Mouse (Mus musculus) forebrain, embryonic 12.5 days (tissue): ENCODE results near the gene Syt6. TPM values are rescaled to one million over a fixed set of nuclear protein-coding genes. Genes with fewer than 3 reads are reported as not detected.

ENCODE experiments used
- ATAC-seq: fragments of 200-750 bp; cut with Nextera tagmentation; 2 replicates; pipeline ENCODE4 v1.8.0; 2017; ENCODE audit warnings: moderate TSS enrichment; ENCODE audit not compliant: low FRiP score
- H3K27ac ChIP-seq: fragments of 300-500 bp; sonication (generic); 2 replicates; pipeline ENCODE4 v1.5.1; 2016; ENCODE audit warnings: mild to moderate bottlenecking
- H3K27me3 ChIP-seq: fragments of 300-500 bp; sonication (generic); 2 replicates; pipeline ENCODE4 v1.6.1; 2016; ENCODE audit warnings: mild to moderate bottlenecking
- H3K36me3 ChIP-seq: fragments of 300-500 bp; sonication (generic); replicated peaks from 2 replicates; pipeline ENCODE4 v1.6.1; 2016; ENCODE audit warnings: mild to moderate bottlenecking
- H3K4me1 ChIP-seq: fragments of 300-500 bp; sonication (generic); 2 replicates; pipeline ENCODE4 v1.6.1; 2016
- H3K4me2 ChIP-seq: fragments of 300-500 bp; sonication (generic); 2 replicates; pipeline ENCODE4 v1.6.1; 2016; ENCODE audit warnings: mild to moderate bottlenecking, moderate library complexity
- H3K4me3 ChIP-seq: fragments of 300-500 bp; sonication (generic); replicated peaks from 2 replicates; pipeline ENCODE4 v1.5.1; 2016; ENCODE audit warnings: mild to moderate bottlenecking
- H3K9ac ChIP-seq: fragments of 300-500 bp; sonication (generic); 2 replicates; pipeline ENCODE4 v1.6.1; 2016; ENCODE audit warnings: mild to moderate bottlenecking
- H3K9me3 ChIP-seq: fragments of 300-500 bp; sonication (generic); 2 replicates; pipeline ENCODE4 v1.6.1; 2016
- WGBS: fragments of 180-500 bp; shearing (Covaris S2); methylation state at CpG from one replicate; pipeline ENCODE4 v1.1.7; 2016; 5-methylcytosine and 5-hydroxymethylcytosine counted together
- polyA plus RNA-seq: library from polyadenylated mRNA; unstranded; fragments of >200 nt; fragmentation: Nextera tagmentation; extraction: Ambion mirVana; gene quantifications from 2 replicates; pipeline ENCODE4 v1.2.1, GENCODE M21; 2016

The Syt6 gene
- 4.8 and 5.1 TPM in 2 replicates for polyA plus RNA-seq

DNA sequence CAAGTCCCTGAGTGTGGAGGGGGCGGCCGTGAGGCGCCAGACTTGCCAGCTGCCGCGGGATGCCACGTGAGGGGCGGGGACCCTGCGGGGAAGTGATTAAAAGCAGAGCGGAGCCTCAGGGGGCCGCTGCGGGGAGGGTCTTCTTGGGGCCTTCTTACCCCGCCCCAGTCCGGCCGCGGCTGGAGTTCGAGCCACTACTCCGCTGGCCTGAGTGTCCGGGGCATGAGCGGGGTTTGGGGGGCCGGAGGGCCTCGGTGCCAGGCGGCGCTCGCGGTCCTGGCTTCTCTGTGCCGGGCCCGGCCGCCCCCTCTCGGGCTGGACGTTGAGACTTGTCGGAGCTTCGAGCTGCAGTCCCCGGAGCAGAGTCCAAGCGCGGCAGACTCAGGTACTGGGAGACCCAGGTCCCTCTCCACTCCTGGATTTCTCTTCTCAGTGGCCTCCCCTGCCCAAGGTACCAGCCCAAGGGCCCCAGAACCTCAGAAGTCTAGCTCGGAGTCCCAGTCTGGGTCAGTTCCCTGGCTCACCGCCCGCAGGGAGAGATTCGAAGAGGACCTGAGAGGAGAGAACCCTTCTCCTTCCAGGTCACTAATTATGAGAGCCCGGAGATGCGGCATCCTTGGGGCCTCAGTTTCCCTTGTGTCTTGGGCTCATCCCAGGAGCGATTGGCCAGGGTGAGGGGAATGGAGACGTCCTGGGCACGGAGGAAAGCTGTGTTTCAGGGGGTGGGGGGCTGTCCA is at the start of gene Syt6:
TSS of gene Syt6 (plus strand) at position 76 of the 737 bp plus-strand sequence.
- Histone ChIP-seq H3K9ac (peak within 1 kb of the TSS; percentile 54), H3K27ac (no peak within 1 kb of the TSS), H3K27me3 (peaks cover 90% of the 10 kb centered on the region), H3K4me1 (peaks cover 38% of the 10 kb centered on the region), H3K4me2 (peak within 1 kb of the TSS; percentile 95), H3K9me3 (no peaks in the 10 kb centered on the region), H3K36me3 (no peaks in the 10 kb centered on the region), H3K4me3 (peak within 1 kb of the TSS; percentile 56)
- WGBS, result under 1% methylated on average over 43 of the region's 44 CpGs
- ATAC-seq, result 0 out of 2 replicates have a peak, but pooled peaks have one; percentile 33

DNA sequence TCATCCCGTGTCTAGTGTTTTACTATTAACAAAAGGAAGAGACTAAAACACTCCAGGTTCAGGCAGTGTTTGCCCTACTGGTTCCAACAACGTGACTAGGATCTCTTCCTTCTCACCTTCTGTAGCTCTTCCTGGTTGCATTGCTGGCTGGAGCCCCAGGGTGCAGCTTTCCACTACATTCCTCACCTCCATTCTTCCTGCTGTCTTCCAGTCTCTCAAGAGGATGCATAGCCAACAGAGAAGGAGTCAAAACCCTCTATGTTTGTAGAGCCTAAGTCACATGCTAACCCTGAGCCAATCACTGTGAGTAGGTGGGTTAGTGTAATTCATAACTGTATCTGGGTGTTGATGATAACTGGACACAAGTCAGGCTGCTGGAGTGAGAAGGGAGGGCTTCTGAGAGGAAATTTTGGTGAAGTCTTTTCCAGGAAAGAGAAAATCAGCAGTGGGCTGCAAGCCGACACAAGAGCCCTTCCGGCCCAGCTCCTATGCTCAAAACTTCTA is 48.8 kb upstream of the Syt6 start:
- Histone ChIP-seq H3K9me3 (no peaks in the 10 kb centered on the region), H3K9ac (no peak overlapping the region), H3K4me3 (no peak overlapping the region), H3K36me3 (no peaks in the 10 kb centered on the region), H3K4me2 (no peak overlapping the region), H3K4me1 (no peaks in the 10 kb centered on the region), H3K27me3 (no peaks in the 10 kb centered on the region), H3K27ac (no peak overlapping the region)
- 87% methylated on average over 4 of the region's 4 CpGs for WGBS
- no peak for ATAC-seq

DNA sequence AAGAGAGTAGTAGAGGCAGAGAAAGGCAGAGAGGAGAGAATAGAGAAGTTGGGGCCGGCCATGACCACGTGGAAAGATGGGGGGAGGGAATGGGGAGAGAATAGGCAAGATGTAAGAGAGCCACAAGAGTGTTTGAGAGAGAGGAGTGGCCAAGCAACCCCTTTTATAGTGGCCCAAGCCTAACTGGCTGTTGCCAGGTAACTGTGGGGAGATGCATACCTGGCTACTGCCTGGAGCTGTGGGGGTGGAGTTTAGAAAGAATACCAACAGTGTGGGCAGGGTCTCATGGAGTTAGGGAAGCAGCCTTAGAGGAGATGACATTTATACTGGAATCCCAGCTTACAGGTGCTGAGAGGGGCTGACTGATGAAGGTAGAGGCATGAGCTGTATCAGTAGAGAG is 48.2 kb upstream of the Syt6 start:
- H3K36me3 ChIP-seq, result no peaks in the 10 kb centered on the region
- WGBS, result 23% methylated on average over 2 of the region's 2 CpGs
- no peak overlapping the region for H3K4me2 ChIP-seq
- ATAC-seq, result no peak
- H3K4me3 ChIP-seq, result no peak overlapping the region
- H3K9me3 ChIP-seq, result no peaks in the 10 kb centered on the region
- H3K9ac ChIP-seq, result no peak overlapping the region
- no peak overlapping the region for H3K27ac ChIP-seq
- H3K27me3 ChIP-seq, result no peaks in the 10 kb centered on the region
- no peaks in the 10 kb centered on the region for H3K4me1 ChIP-seq

DNA sequence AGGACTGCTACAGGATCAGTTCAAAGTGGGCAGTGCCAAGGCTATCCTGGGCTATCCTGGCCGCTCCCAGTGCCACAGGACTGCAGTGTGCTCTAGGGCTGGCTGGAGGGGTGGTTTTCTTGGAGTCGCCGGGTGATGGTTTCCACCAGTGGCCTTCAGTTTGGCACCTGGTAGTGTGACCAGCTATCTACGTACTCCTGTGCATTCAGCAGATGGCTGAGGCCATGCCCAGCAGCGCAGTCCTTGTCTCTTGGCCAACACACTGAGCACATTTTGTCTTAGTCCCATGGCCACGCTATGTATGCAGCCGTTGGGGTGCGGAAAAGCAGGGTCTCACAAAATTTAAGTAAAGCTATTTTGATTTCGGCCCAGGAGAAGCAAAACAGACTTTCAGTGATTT is 41.0 kb upstream of the Syt6 start:
- no peaks in the 10 kb centered on the region for H3K9me3 ChIP-seq
- no peak overlapping the region for H3K27ac ChIP-seq
- 94% methylated on average over 9 of the region's 9 CpGs for WGBS
- H3K36me3 ChIP-seq, result no peaks in the 10 kb centered on the region
- H3K9ac ChIP-seq, result no peak overlapping the region
- peaks cover 4% of the 10 kb centered on the region; the same call in 1 of the 2 replicates for H3K27me3 ChIP-seq
- no peak for ATAC-seq
- no peak overlapping the region for H3K4me2 ChIP-seq
- H3K4me3 ChIP-seq, result no peak overlapping the region
- peaks cover 14% of the 10 kb centered on the region for H3K4me1 ChIP-seq

DNA sequence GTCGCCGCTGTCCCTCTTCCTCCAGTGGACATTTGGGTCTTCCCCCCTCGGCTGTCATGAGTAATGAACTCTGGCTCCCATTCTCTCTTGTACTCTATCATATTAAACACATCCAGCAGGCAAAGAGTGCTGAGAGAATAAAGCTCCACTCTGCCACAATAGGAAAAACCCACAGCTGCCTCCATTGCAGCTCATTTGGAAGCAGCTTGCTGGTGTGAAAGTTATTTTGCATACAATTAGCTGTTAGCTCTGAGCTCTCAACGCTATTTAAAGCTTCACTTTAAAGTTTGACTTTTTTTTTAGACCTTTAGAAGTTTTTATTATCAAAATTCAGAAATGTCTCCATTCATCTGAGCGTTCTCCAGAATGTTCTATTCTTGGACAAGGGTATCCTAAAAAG is 39.8 kb upstream of the Syt6 start:
- no peak for ATAC-seq
- peaks cover 14% of the 10 kb centered on the region for H3K4me1 ChIP-seq
- H3K4me2 ChIP-seq, result no peak overlapping the region
- no peaks in the 10 kb centered on the region for H3K9me3 ChIP-seq
- 60% methylated on average over 5 of the region's 5 CpGs for WGBS
- H3K27me3 ChIP-seq, result peaks cover 4% of the 10 kb centered on the region; the same call in 1 of the 2 replicates
- no peak overlapping the region for H3K4me3 ChIP-seq
- H3K27ac ChIP-seq, result no peak overlapping the region
- H3K36me3 ChIP-seq, result no peaks in the 10 kb centered on the region
- H3K9ac ChIP-seq, result no peak overlapping the region

DNA sequence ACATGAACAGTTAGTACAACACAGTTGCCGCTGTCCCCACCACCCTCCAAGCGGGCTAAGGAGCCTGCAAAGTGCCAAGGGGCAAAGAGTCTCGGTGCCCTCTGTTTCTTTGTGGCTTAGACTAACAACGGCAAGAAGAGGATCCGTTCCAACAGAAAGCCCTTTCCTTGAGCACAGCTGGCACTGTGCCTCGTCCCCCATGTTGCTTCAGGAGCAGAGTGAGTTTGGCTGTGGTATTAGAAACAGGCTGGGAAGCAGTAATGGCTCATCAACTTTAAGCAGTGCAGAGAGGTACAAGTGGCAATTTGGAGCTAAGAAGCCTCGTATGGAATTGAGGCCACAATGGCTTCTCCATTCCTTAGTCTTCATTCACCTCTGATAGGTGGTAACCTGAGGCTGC is 35.9 kb upstream of the Syt6 start:
- ATAC-seq, result no peak
- H3K4me2 ChIP-seq, result no peak overlapping the region
- 73% methylated on average over 7 of the region's 7 CpGs for WGBS
- no peak overlapping the region for H3K9ac ChIP-seq
- no peaks in the 10 kb centered on the region for H3K9me3 ChIP-seq
- H3K36me3 ChIP-seq, result no peaks in the 10 kb centered on the region
- no peak overlapping the region for H3K4me3 ChIP-seq
- peaks cover 4% of the 10 kb centered on the region; the same call in 1 of the 2 replicates for H3K27me3 ChIP-seq
- peaks cover 21% of the 10 kb centered on the region for H3K4me1 ChIP-seq
- no peak overlapping the region for H3K27ac ChIP-seq

DNA sequence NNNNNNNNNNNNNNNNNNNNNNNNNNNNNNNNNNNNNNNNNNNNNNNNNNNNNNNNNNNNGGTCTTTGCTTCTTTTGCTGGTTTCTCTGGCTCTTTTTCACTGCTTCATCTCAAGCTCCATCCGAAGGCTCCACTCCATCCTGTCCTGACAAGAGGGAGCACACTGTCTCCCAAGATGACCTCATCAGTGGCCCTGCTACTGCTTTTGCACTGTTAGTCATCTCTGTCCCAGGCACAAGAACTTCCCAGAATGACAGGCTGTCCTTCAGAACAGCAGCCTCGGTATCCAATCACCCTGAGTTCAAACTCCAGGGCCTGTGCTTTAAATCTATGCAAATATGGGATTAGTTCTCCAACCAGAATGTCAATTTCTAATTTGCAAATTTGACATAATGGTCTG is 28.9 kb upstream of the Syt6 start:
- WGBS, result 65% methylated on average over 2 of the region's 2 CpGs
- Histone ChIP-seq H3K9me3 (no peaks in the 10 kb centered on the region), H3K4me2 (no peak overlapping the region), H3K4me3 (no peak overlapping the region), H3K4me1 (peaks cover under 1% of the 10 kb centered on the region; the same call in 1 of the 2 replicates), H3K27ac (no peak overlapping the region), H3K36me3 (no peaks in the 10 kb centered on the region), H3K27me3 (no peaks in the 10 kb centered on the region), H3K9ac (no peak overlapping the region)
- no peak for ATAC-seq

DNA sequence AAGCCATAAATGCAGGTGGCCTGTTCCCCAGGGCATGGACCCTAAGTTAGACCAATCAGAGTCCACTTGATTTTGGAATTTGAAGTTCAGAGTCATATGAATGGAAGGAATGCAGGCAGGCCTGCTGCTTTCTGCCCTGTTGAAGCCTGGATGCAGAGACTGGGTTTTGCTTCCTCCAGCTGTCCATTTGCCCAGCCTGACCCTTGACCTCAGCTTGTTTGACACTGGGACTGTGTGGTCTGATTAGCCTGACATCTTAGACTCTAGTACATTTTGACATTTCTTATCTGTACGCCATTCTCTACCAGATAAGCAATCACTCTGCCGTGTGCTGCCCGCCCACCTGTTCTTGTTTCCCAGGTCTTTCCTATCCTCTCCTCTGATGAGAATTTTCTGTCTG is 28.4 kb upstream of the Syt6 start:
- Histone ChIP-seq H3K4me3 (no peak overlapping the region), H3K27me3 (no peaks in the 10 kb centered on the region), H3K36me3 (no peaks in the 10 kb centered on the region), H3K4me2 (no peak overlapping the region), H3K27ac (no peak overlapping the region), H3K9me3 (no peaks in the 10 kb centered on the region), H3K4me1 (no peaks in the 10 kb centered on the region; the same call in 1 of the 2 replicates), H3K9ac (no peak overlapping the region)
- ATAC-seq, result no peak
- 89% methylated on average over 3 of the region's 3 CpGs for WGBS

DNA sequence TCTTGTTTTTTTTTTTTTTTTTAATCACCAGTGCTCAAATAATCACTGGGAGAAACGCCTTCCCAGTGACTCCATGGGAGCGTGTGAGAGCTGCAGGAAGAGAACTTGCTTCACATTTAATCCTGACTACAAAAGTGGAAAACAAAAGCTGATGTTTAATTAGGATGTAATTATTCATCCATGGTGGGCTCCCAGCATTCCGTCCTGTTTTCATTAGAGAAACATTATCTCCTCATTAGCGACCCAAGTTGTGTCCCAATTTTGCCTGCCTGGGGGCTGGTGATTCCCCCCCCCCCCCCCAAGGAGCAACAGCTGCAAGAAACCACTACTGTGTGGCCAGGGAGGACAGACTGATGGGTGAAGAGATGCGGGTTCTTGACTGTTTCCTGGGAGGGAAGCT is 24.8 kb upstream of the Syt6 start:
- Histone ChIP-seq H3K4me2 (no peak overlapping the region), H3K4me3 (no peak overlapping the region), H3K9me3 (no peaks in the 10 kb centered on the region), H3K27ac (no peak overlapping the region), H3K9ac (no peak overlapping the region), H3K27me3 (no peaks in the 10 kb centered on the region), H3K36me3 (no peaks in the 10 kb centered on the region), H3K4me1 (no peaks in the 10 kb centered on the region; the same call in 1 of the 2 replicates)
- ATAC-seq, result no peak
- 27% methylated on average over 5 of the region's 5 CpGs for WGBS

DNA sequence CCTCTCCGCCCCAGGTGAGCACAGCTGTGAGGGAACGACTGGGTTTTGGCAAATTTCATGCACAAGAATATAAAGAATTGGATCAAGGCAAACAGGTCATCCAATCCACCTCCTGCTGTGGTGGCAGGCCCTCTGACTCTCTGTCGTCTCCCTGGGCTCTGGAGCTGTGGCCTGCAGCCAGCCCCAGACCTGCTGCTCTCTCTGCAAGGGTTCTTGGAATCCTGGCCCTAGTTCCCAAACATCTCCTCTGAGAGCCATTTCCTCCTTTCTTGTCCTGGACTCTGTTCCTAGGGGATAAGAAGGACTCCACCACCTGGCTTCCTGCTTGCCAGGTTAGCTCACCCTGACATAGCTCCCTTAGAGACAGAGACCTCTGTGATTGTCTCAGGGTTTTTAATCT is 7.8 kb upstream of the Syt6 start:
- Histone ChIP-seq H3K36me3 (no peaks in the 10 kb centered on the region), H3K4me3 (no peak overlapping the region), H3K9me3 (no peaks in the 10 kb centered on the region), H3K27ac (no peak overlapping the region), H3K27me3 (peaks cover 34% of the 10 kb centered on the region), H3K9ac (no peak overlapping the region), H3K4me2 (no peak overlapping the region), H3K4me1 (peaks cover 6% of the 10 kb centered on the region; the same call in 1 of the 2 replicates)
- WGBS, result 51% methylated on average over 3 of the region's 3 CpGs
- no peak for ATAC-seq

DNA sequence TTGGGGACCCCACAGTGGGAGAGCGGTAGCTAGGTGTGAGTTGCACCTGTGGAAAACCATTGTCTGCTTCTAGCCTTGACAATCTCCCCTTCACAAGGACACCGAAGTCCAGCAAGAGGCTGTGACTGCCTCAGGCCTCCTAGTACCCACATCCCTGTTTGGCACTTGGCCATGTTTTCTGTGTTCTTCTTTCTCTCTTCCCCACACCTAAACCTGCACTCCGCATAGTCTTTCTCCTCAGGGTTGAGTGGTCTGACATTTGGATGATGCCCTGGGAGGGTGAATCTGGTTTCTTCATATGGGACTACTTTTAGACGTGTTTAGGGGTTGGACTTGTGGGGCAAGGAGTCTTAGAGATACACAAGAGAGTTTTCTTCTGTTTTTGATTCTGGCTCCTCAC is 2.5 kb upstream of the Syt6 start:
- Histone ChIP-seq H3K4me2 (no peak overlapping the region), H3K27me3 (peaks cover 82% of the 10 kb centered on the region), H3K27ac (no peak overlapping the region), H3K9ac (no peak overlapping the region), H3K9me3 (no peaks in the 10 kb centered on the region), H3K36me3 (no peaks in the 10 kb centered on the region), H3K4me3 (no peak overlapping the region), H3K4me1 (peaks cover 44% of the 10 kb centered on the region)
- ATAC-seq, result no peak
- WGBS, result 69% methylated on average over 4 of the region's 4 CpGs

DNA sequence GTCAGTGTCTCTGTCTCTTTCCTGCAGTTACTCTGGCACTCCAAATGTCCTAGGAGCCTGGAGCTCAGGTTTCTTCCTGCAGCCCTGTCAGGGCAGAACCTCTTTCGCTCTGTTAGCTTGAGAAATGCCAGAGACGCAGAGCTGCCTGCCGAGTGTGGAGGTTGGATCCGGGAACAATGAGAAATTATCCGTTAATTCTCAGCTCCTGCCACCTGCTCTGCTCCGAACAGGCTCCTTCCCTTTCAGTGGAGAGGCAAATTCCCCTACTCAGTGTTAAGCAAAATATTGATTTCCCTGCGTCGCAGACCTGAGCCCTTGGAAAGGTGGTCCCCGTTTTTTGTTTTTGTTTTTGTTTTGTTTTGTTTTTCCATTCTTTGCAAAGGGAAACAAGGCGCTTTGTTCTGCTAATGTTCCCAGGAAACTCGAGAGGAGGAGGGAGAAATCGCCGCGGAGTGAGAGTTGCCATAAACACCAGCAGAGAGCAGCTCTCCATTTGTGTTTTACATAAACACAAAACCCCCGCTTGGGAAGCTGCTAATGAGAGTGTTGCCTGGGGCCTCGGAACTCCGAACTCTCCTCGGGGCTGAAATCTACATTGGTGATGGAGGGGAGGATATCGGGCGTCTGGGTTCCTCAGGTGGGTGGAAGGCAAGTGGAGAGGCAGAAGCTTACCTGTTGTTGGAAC is 1.8 kb upstream of the Syt6 start:
- no peak overlapping the region for H3K9ac ChIP-seq
- WGBS, result under 1% methylated on average over 20 of the region's 20 CpGs

More for the DNA sequence above, 1.8 kb upstream of the Syt6 start:
- no peak for ATAC-seq
- peaks cover 89% of the 10 kb centered on the region for H3K27me3 ChIP-seq
- no peak overlapping the region for H3K27ac ChIP-seq
- H3K4me2 ChIP-seq, result peak overlapping the region; percentile 49
- H3K4me1 ChIP-seq, result peaks cover 38% of the 10 kb centered on the region
- H3K36me3 ChIP-seq, result no peaks in the 10 kb centered on the region
- H3K4me3 ChIP-seq, result peak overlapping the region; percentile 25
- H3K9me3 ChIP-seq, result no peaks in the 10 kb centered on the region
